Mouse (Mus musculus) leukemia stem cell, adult 10-12 weeks (primary cell): ENCODE measurements around the gene Clps. TPM values are rescaled to one million over a fixed set of nuclear protein-coding genes. Genes with fewer than 3 reads are reported as not detected.

ENCODE experiments used
- polyA plus RNA-seq: library from polyadenylated mRNA; stranded (reverse); fragments of >175 nt; gene quantifications from 2 replicates; pipeline ENCODE4 v1.2.3, GENCODE M21; 2012; ENCODE audit warnings: low replicate concordance

Clps gene
- polyA plus RNA-seq: not detected in 2 replicates

GRCm38 (mm10) chr17:28560598-28560997, at the start of gene Clps:
Clps (minus strand) TSS chr17:28560766.

DNA sequence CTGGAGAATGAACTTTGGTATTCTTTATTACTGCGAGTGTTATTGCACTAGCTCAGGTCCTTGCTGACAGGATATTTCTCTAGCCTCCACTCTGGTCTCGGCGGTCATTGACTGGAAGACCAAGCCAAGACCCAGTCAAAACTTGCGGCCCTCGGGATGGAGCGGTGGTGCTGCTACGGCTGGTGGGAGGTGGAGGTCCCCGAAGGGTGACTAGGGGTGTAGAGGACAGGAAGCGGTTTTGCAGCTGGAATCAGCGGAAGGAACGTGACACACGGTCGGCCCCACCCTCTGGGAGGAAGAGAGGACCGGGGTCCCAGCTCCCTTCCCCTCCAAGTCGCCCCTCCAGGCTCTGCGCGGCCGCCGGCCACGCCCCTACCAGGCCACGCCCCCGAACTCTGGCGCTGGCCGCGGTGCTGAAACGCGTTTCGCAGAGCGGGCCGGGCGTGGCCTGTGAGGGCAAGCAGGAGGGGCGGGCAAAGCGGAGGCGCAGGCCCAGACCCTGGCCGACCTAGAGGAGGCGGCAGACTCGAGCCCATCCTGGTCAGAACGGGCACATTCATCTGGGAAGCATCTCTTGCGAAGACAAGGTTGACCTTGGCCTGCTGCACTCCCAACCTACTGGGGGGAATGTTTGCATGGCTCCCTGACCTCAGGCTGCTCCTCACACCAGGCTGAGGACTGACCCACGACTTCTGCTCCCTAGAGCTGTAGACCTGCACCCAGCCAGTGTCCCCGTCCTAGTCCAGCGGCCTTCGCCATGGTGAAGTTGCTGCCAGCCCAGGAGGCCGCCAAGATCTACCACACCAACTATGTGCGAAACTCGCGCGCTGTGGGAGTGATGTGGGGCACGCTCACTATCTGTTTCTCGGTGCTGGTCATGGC, 14.9 kb upstream of the Clps start, which contains the start of gene Lhfpl5:
Gene Lhfpl5, plus strand, starts transcription at position 398 of the 882 bp plus-strand sequence.

GRCm38 (mm10) chr17:28549111-28549510, 11.5 kb downstream of the Clps start, which contains the start of gene Clpsl2:
Clpsl2 (plus strand) TSS chr17:28549411.

GRCm38 (mm10) chr17:28530506-28530905, 30.1 kb downstream of the Clps start, which contains the start of gene Armc12:
Armc12 (plus strand) TSS chr17:28530806.

GRCm38 (mm10) chr17:28517441-28517955, 43.1 kb downstream of the Clps start, which contains the start of gene Fkbp5:
Fkbp5 (minus strand) TSS chr17:28517527.

Other genes starting within 250 kb of the Clps start
- 66.9 and 83.3 TPM in 2 replicates for gene Fance, start 247.2 kb downstream of the Clps start, polyA plus RNA-seq
- gene Rpl10a, start 232.3 kb downstream of the Clps start, polyA plus RNA-seq: 2,107 and 3,547 TPM in 2 replicates
- 0.84 and 1.9 TPM in 2 replicates for gene Tead3, start 209.9 kb downstream of the Clps start, polyA plus RNA-seq
- not detected in 2 replicates for gene Tulp1, start 195.5 kb downstream of the Clps start, polyA plus RNA-seq
- 9.1 and 13.1 TPM in 2 replicates for gene Fkbp5, start 43.2 kb downstream of the Clps start, polyA plus RNA-seq
- not detected in 2 replicates for gene Armc12, start 30.0 kb downstream of the Clps start, polyA plus RNA-seq
- gene Clpsl2, start 11.4 kb downstream of the Clps start, polyA plus RNA-seq: not detected in 2 replicates
- not detected in 2 replicates for gene Lhfpl5, start 14.9 kb upstream of the Clps start, polyA plus RNA-seq
- 10.3 and 68.6 TPM in 2 replicates for gene Srpk1, start 61.9 kb upstream of the Clps start, polyA plus RNA-seq
- 0.32 and 1.3 TPM in 2 replicates for gene Slc26a8, start 129.5 kb upstream of the Clps start, polyA plus RNA-seq
- 31.1 and 53.4 TPM in 2 replicates for gene Mapk14, start 130.6 kb upstream of the Clps start, polyA plus RNA-seq
- not detected in 2 replicates for gene AC170998.1, start 165.3 kb upstream of the Clps start, polyA plus RNA-seq
- gene Mapk13, start 208.5 kb upstream of the Clps start, polyA plus RNA-seq: 0.45 TPM in 1 of 2 replicates, not detected in the other
- 90.8 and 145 TPM in 2 replicates for gene Brpf3, start 240.3 kb upstream of the Clps start, polyA plus RNA-seq